Mouse (Mus musculus): Measurements from ENCODE around the gene Icosl.

- no peak for TF ChIP-seq CTCF (IDR thresholded peaks at IDR 0.05; ENCODE audit: low read depth)
- TF ChIP-seq EP300 (IDR thresholded peaks at IDR 0.05; ENCODE audit: low read depth): no peak
Measured at GRCm38 (mm10) chr10:78085711-78086110, 16.6 kb downstream of the Icosl start.

Data from liver, embryonic 14.5 days (tissue).